Mouse (Mus musculus): Measurements from ENCODE around the gene Olfr1009.
A peak's percentile ranks its signal among the peaks of the same experiment; 100 is the strongest.
"Not testable (repeated sequence)": the region's sequence is repeated elsewhere in the genome, so short reads cannot be mapped to it uniquely, and the experiment has no call there.

Olfr1009 gene

GRCm38 (mm10) chr2:85715119-85715518 is at the start of gene Olfr1009:
TSS of gene Olfr1009 (plus strand) at chr2:85715419.
- DNase-seq (ENCODE audit: low read depth, low spot score), result no peak

GRCm38 (mm10) chr2:85678667-85679066 is 36.6 kb upstream of the Olfr1009 start, which contains the start of gene Olfr1006:
TSS of gene Olfr1006 (minus strand) at chr2:85678767.
- DNase-seq (ENCODE audit: low read depth, low spot score), result no peak

GRCm38 (mm10) chr2:85689131-85689530 is 26.1 kb upstream of the Olfr1009 start, which contains the start of gene Olfr1008:
TSS of gene Olfr1008 (plus strand) at chr2:85689431.
- DNase-seq (ENCODE audit: low read depth, low spot score), result no peak

DNA sequence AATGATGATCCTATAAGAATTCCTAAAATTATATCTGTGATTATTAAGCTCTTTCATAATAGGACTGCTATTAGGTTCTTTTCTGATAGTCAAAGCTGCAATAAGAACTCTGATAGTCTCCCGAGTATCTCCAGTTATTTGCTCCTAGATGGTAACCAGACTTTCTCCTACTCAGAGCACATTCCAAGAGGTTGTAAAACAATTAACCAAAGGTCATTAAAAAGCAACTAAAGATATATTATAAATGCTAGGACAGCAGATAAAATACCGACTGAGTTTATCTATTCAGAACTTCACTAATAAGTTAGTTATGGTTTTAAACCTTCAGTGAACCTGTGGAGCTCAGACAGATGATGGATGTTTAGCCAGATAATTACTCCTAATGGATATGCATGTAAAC is 4.5 kb upstream of the Olfr1009 start:
- not testable (repeated sequence) for DNase-seq (ENCODE audit: low read depth, low spot score)

- DNase-seq (ENCODE audit: low read depth, low spot score), result no peak
Observed at GRCm38 (mm10) chr2:85711159-85711558, 4.1 kb upstream of the Olfr1009 start.

DNA sequence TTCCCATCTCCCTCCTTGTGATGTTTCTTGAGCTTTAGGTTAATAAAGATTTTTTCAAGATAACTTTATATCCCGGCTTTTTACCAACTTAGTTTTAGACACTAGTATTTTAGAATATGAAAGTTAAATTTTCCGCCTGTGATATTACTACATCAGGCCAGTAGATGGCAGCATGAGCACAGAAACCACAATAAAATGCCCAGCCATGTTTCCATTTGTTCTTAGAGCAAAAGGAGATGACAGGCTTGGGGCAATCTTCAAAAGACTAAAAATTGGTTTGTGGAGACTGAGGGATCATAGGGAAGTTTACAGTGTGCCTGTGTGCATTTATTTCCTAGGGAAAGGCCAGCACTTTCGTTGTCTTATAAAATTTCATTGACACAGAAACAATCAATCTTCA is 10.6 kb downstream of the Olfr1009 start:
- DNase-seq (ENCODE audit: low read depth, low spot score), result peak; percentile 6

DNA sequence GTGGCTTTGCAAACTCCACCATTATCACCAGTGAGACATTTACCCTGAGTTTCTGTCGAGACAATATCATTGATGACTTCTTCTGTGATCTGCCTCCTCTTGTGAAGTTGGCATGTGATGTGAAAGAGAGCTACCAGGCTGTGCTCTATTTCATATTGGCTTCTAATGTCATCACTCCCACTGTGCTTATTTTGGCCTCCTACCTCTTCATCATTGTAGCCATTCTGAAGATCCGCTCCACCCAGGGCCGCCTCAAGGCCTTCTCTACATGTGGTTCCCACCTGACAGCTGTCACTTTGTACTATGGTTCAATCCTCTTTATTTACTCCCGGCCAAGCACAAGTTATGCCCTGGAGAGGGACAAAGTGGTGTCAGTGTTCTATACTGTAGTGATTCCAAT is 38.6 kb downstream of the Olfr1009 start:
- no peak for DNase-seq (ENCODE audit: low read depth, low spot score)

DNA sequence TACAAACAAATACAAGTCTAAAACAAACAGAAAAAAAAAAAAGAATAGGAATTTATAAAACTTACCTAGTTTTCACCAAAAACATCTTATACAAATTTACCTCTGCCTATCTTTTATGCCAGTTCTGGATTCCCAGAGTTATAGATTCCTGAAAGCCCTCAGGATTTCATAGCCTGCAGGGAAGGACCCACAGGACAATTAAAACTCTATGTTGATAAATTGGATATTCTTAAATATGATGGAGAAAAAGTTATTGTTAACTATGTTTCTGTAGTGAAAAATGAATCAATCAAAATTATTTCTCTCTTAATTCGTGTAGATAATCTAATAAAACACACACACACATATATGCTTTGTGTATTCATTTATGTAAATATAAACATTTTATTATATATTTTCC is 47.4 kb downstream of the Olfr1009 start, which contains the start of gene Olfr1012:
Olfr1012 (minus strand) TSS at position 101 of the 400 bp plus-strand sequence.
- DNase-seq (ENCODE audit: low read depth, low spot score), result no peak

DNA sequence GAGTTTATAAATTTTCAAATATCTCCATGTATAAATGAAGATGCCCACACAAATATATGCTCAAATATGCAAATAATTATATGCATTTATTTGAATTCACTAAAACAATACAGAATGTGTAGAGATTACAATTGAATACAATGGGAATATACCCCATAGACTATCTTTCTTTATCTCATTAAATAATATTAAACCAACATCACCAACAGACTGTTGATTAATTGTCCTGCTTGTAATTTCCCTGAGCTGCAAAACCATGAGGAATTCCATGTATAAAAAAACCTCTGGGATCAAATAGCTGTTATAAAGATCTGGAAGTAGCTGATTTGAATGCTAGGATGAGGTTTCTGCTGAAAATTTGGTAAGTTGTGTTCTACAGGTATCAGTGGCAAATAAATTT is 51.6 kb downstream of the Olfr1009 start, which contains the start of gene Olfr1013:
Olfr1013 (plus strand) TSS at position 301 of the 400 bp plus-strand sequence.
- no peak for DNase-seq (ENCODE audit: low read depth, low spot score)

DNA sequence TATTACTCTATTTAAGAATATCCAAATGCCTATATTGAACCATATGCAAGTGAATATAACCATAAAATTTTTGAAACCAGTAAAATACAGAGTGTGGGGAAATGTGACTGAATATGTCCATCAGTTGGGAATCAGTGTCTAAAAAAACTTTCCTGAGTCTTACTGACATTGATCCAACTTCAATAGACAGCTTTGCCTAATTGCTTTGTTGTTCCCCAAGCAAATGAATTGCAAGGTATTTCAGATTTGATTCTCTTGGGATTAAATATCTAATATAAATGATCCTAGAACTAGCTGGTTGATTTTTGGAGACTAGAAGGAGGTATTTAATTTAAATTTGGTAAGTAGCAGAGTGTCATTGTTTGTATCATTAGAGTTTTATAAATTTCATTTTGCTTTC is 57.2 kb downstream of the Olfr1009 start, which contains the start of gene Olfr1014:
Olfr1014 (plus strand) TSS at position 301 of the 400 bp plus-strand sequence.
- no peak for DNase-seq (ENCODE audit: low read depth, low spot score)
